Mouse (Mus musculus): Measurements from ENCODE around the gene Plekho2.

Gene Plekho2

GRCm38 (mm10) chr9:65555001-65555405 is 24.8 kb downstream of the Plekho2 start:
- DNase-seq (ENCODE audit: low spot score): peak; percentile 53

- DNase-seq (ENCODE audit: low spot score): no peak
Measured at GRCm38 (mm10) chr9:65552711-65553110, 27.1 kb downstream of the Plekho2 start.

GRCm38 (mm10) chr9:65552141-65552540 is 27.7 kb downstream of the Plekho2 start:
- DNase-seq (ENCODE audit: low spot score): no peak

- peak; percentile 81 for DNase-seq (ENCODE audit: low spot score)
Measured at GRCm38 (mm10) chr9:65551035-65551434, 28.8 kb downstream of the Plekho2 start.

- DNase-seq (ENCODE audit: low spot score): no peak
Measured at GRCm38 (mm10) chr9:65550079-65550831, 29.6 kb downstream of the Plekho2 start.

GRCm38 (mm10) chr9:65549643-65550042 is 30.2 kb downstream of the Plekho2 start:
- DNase-seq (ENCODE audit: low spot score): no peak

GRCm38 (mm10) chr9:65549139-65549538 is 30.7 kb downstream of the Plekho2 start:
- no peak for DNase-seq (ENCODE audit: low spot score)

- no peak for DNase-seq (ENCODE audit: low spot score)
Measured at GRCm38 (mm10) chr9:65548311-65548710, 31.5 kb downstream of the Plekho2 start.

GRCm38 (mm10) chr9:65547844-65548243 is 32.0 kb downstream of the Plekho2 start:
- DNase-seq (ENCODE audit: low spot score): no peak

GRCm38 (mm10) chr9:65547111-65547510 is 32.7 kb downstream of the Plekho2 start:
- no peak for DNase-seq (ENCODE audit: low spot score)

GRCm38 (mm10) chr9:65546413-65546695 is 33.5 kb downstream of the Plekho2 start:
- peak; percentile 46 for DNase-seq (ENCODE audit: low spot score)

- no peak for DNase-seq (ENCODE audit: low spot score)
Measured at GRCm38 (mm10) chr9:65545635-65546412, 34.0 kb downstream of the Plekho2 start.

GRCm38 (mm10) chr9:65542111-65542524 is 37.7 kb downstream of the Plekho2 start:
- DNase-seq (ENCODE audit: low spot score): no peak

- DNase-seq (ENCODE audit: low spot score): peak; percentile 54
Measured at GRCm38 (mm10) chr9:65541126-65542068, 38.4 kb downstream of the Plekho2 start.

GRCm38 (mm10) chr9:65539697-65540096 is 40.1 kb downstream of the Plekho2 start:
- no peak for DNase-seq (ENCODE audit: low spot score)

- DNase-seq (ENCODE audit: low spot score): no peak
Measured at GRCm38 (mm10) chr9:65537901-65538630, 41.8 kb downstream of the Plekho2 start.

- no peak for DNase-seq (ENCODE audit: low spot score)
Measured at GRCm38 (mm10) chr9:65536491-65536890, 43.3 kb downstream of the Plekho2 start.

- no peak for DNase-seq (ENCODE audit: low spot score)
Measured at GRCm38 (mm10) chr9:65535789-65536469, 43.9 kb downstream of the Plekho2 start.

GRCm38 (mm10) chr9:65535191-65535722 is 44.6 kb downstream of the Plekho2 start:
- DNase-seq (ENCODE audit: low spot score): no peak

GRCm38 (mm10) chr9:65534111-65534510 is 45.7 kb downstream of the Plekho2 start:
- no peak for DNase-seq (ENCODE audit: low spot score)

GRCm38 (mm10) chr9:65532986-65533385 is 46.9 kb downstream of the Plekho2 start:
- no peak for DNase-seq (ENCODE audit: low spot score)
